Mouse (Mus musculus) mesoderm, embryonic 11.5 days (tissue): ENCODE measurements at regions not wholly inside any gene's neighbourhood (a gene's known extent, or its start where the extent isn't known, plus 50 kb on each side); places are given as distances from the start of the nearest gene placed in this dataset.

Experiments
- DNase-seq: peaks from one replicate; pipeline ENCODE4 v3.0.0-alpha.2; 2012; ENCODE audit warnings: low read depth, low spot score

DNA sequence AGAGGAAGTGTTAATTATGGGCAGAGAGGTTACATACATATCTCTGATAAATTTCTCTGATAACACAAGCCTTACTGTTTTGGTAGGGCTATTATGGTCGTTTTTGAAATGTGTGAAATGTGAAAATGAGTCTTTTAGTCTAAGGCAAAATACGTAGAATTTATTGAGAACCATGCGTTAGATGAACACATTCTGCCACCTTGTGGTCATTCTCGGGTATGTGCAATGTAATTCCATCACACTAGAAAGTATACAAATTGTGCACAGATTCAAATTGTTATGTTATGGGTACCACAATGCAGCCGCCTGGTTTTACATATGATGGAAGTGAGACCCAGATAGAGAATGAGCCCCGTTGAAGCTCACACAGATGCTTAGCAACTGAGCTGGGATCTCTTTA, 138.7 kb downstream of the Cdr1 start:
- DNase-seq: peak; percentile 41

DNA sequence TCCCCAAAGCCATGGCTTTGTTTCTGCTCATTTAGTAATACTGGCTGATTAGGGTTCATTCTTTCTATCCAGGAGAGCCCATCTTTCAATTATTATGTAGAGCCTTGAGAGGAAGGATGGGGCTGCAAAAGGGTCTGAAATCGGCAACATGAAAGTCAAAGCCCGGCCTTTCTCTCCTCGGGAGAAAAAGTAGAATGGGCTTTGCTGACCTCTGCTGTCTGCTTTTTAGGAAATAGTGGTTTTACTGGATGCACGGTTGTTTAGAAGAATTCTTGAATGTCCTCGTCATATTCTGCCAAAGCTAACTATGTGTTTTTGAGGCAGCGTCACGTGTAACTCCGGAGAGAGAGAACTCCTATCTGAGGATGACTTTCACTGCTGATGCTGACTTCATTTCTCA, 142.2 kb downstream of the Cdr1 start:
- peak; percentile 0 for DNase-seq
